Mouse (Mus musculus): Measurements from ENCODE around the gene Itih4.

Gene Itih4

DNA sequence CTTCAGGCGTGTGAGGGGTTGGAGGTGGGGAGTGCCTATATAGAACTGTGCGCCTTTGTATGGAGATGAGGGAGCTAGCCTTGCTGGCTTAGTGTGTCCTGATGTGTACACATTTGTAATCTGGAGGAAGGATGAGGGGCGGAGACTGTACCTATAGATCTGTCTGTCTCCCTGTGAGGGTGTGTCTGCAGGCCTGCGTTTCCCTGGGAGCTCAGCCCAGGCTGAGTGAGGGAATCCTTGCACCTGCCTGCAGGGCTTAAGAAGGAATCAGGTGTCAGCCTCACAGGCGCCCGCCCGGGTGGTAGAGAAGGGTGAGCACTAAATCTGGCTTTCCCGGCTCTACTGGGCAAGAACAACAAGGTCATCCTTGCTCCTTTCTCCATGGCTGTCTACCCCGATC, 6.5 kb upstream of the Itih4 start:
- no peak for DNase-seq (ENCODE audit: low read depth)

GRCm38 (mm10) chr14:30880251-30880650, 6.0 kb upstream of the Itih4 start:
- no peak for DNase-seq (ENCODE audit: low read depth)

GRCm38 (mm10) chr14:30880811-30881717, 5.2 kb upstream of the Itih4 start:
- peak; percentile 49 for DNase-seq (ENCODE audit: low read depth)

DNA sequence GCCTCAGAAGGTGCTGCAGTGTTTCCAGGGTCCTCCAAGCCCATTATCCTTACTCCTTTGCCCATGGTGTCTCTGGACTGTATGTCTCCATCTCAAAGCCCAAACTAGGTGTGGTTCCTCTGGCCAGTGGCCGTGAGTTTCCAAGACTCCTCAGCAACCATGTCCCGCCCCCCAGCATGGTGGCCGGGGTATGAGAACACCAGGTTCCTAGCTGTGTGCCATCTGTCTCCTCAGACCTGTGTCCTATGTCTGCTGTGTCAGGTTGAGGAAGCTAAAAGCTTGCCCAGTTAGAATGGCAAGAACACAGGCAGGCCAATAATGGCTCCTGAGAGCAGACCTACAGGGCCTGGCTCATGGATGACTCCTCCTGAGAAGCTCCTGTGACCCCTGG, 4.6 kb upstream of the Itih4 start:
- DNase-seq (ENCODE audit: low read depth): no peak

GRCm38 (mm10) chr14:30885298-30885697, 978 bp upstream of the Itih4 start:
- no peak for DNase-seq (ENCODE audit: low read depth)

DNA sequence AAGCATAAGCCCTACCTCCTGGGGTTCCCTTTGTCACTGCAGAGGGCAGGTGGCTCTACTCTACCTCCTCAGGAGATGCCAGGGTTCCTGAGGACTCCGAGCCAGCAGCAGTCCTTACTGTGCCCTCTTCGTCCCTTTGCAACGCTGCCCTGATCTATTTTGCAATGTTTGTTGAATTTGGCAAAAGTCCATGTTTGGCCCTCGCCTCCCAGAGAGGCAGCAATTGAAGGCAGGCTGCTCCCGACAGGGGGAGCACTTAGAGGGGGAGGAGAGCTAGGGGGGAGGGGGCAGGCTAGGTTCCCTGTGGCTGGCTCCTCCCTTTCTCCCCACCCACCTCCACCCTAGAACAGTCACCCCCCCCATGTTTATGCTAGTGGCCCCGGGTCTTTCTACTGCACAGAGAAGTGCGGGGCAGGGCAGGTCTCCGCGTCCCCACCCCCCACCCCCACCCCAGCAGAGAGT, 2.0 kb downstream of the Itih4 start:
- no peak for DNase-seq (ENCODE audit: low read depth)

DNA sequence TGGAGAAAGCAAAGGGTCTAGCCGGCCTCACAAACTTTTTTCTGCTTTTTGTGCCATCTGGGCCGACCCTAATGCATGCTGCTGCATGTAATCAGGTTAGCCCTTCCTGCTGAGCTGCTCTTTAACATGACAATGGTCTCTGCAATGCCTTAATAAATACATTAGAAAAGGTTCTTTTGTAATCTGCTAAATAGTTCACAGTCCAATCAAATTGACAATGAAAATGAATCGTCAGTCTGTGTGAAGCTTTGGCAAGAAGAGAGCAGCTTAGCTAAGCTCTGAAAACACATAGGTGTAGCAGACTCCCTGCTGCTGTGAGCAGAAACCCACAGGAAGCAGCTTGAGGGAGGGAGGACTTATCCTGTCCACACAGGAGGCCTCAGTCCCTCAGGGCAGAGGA, 13.7 kb downstream of the Itih4 start:
- no peak for DNase-seq (ENCODE audit: low read depth)

DNA sequence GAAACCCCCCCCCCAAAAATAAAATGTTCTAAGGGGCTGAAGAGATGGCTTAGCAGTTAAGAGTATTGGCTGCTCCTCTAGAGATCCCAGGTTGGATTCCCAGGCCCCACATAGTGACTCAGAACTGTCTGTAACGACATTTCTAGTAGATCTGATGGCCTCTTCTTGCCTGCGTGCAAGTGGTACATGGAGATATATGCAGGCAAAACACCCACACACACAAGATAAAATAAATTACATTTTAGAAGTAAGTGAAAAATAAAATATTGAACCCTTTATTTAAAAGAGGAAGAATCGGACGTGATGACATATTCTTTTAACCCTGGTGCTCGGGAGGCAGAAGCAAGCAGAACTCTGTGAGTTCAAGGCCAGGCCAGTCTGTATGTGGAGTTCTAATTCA, 16.4 kb downstream of the Itih4 start:
- DNase-seq (ENCODE audit: low read depth): no peak

- no peak for DNase-seq (ENCODE audit: low read depth)
Observed at GRCm38 (mm10) chr14:30903036-30903435, 16.8 kb downstream of the Itih4 start.

GRCm38 (mm10) chr14:30904307-30904706, 18.0 kb downstream of the Itih4 start:
- DNase-seq (ENCODE audit: low read depth): no peak

DNA sequence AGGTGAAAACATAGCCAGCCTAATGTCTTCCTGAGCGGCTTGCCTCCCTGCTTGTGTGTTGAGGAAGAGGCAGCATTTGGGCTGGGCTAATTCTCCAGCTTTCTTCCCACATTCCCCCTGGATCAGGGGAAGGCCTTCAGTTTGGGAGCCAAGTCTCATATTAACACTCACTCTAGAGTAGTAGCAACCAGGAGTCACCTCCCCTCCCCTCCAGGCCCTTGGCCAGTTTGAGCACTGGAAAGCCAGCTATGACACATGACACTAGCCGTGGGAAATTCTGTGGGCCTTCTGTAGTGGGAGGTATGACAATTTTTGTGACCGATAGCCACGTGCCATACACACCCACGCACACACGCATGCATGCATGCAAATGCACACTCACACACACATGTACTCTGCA, 19.7 kb downstream of the Itih4 start:
- DNase-seq (ENCODE audit: low read depth): no peak

GRCm38 (mm10) chr14:30907814-30908265, 21.6 kb downstream of the Itih4 start:
- DNase-seq (ENCODE audit: low read depth): peak; percentile 33

GRCm38 (mm10) chr14:30911141-30911540, 24.9 kb downstream of the Itih4 start:
- DNase-seq (ENCODE audit: low read depth): no peak

DNA sequence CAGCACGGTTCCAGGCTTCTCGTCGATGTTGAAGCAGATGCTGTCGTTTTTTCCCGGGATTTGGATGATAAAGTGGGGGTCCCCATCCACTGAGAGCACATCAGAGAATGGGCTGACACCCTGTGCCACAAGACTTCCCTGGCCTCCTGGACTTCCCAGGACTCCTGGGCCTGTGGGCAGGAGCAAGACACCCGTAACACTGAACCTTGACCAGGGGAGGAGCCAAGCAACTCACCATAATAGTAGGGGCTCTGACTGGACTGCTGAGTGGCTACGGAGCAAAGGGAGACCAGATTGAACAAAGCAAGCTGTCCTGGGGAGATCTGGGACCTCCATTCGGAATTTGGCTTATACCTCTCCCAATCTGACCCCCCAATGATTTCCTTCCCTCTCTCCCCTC, 26.4 kb downstream of the Itih4 start:
- no peak for DNase-seq (ENCODE audit: low read depth)

DNA sequence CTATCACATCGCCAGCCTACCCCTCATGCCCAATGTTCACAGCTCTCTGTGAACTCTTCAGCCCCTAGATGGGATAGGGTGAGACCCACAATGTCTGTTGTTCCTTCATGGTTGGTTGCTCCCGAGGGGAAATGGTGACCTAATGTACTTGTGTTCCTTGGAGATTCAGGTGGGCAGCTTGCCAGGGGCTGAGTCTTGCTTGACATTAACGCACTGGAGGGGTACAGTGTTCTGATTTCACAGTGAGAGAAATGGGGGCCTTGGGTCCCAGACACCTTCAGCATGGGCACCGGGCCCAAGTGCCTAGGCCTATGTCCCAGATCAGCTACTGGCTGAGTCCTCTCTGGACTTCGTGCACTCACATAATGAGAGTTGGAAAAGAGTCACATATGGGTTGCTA, 27.1 kb downstream of the Itih4 start:
- DNase-seq (ENCODE audit: low read depth): no peak

DNA sequence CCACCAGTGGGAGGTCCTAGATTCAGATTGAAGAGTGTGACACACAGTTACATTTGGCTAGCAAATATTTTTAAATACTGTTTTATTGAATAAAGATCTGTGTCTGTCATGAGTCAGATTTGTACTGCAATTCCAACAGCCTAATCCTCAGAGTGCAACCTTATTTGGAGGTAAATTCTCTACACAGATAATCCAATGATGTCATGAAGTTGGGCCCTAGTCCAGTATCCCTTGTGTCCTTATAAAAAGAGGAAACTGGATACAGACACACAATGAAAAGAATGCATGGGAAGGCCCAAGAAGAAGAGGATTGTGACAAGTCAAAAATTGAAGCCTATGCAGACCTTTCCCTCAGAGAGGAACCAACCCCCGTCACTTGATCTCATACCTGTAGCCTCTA, 30.2 kb downstream of the Itih4 start:
- DNase-seq (ENCODE audit: low read depth): no peak

- DNase-seq (ENCODE audit: low read depth): no peak
Observed at GRCm38 (mm10) chr14:30922053-30922670, 35.9 kb downstream of the Itih4 start.

DNA sequence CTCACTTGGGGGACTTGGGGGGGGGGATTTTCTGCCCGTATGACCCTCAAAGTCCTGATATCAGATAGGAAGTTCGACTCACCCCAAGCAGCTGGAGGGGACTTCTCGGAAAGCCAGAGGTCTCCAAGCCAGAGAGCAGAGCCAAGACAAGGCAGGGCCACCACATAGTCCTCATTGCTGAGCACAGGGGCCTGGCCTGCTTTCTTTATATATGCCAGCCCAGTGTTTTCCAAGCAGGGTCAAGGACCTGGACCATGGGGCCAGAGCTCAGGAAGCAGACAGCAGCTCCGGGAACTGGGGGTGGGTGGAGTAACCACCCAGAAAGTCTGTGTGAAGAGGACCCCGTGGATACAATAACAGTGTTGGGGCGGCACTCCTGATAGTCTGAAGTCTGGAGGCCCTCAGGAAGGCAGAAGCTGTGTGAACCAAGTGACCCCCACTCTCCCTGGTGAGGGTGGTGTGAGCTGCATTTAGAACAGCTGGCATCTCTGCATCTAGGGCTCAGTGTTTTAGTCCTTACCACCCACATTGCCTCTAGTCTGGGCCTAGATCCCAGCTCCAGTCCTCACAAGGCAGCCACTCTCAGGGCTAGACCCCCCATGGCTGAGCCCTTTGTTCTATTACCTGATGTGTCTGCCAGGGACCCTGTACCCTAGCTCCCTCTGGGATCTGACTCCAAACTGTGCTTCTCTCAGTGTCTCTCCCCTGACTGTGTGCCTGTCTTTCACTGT, 37.3 kb downstream of the Itih4 start, which contains the start of gene Itih3:
Gene Itih3, minus strand, starts transcription at position 386 of the 731 bp plus-strand sequence.
- no peak for DNase-seq (ENCODE audit: low read depth)

DNA sequence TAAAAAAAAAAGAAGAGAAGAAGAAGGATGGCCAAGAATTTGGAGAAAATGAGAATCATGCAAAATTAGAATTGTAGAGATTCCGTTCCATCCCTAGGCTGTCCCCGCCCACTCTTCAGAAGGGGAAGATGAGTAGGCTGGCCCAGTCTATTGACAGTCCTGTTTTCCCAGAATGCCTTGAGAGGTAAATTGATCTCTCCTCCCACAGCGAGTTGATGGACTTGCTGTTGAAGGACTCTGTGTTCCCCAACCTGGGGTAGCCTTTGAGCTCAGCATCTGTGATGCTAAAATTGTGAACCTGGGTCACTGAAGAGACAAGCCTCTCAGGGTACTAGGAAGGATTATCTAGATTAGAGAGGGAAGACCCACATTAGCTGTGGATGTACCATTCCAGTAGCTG, 39.2 kb downstream of the Itih4 start:
- DNase-seq (ENCODE audit: low read depth): no peak

DNA sequence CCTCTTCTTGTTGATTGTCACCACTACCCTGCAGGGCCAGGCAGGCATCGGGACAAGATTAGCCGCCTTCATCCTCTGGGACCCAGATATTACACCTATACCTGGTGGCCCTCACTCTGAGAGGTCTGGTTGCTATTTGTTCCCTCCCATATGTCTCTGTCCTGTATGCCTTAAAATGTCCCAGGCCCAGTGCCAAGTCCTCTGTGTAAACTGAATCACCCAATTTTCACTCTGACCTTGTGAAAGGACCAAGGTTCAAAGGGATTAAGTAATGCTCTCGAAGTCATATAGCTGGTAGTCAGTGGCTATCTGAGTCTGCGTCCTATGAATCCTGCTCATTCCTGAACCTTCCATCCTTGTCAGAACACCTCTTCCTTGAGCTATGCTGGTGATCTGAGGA, 44.1 kb downstream of the Itih4 start:
- no peak for DNase-seq (ENCODE audit: low read depth)

DNA sequence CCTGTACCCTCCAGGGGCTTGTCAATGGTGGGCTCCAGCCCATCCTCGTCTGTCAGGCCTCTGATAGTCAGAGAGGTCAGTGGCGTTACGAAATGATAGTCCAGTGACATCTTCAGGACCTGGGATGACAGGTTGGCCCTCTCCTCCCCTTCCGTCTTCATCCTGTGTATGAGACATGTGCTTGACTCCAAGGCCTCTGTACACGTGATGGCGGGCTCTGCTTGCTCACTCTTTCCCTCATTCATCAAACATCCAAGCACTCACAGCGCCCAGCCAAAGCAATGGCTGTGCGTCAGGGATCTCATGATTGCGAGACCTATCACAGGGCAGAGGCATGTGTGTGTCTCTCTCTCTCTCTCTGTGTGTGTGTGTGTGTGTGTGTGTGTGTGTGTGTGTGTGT, 47.1 kb downstream of the Itih4 start:
- no peak for DNase-seq (ENCODE audit: low read depth)

DNA sequence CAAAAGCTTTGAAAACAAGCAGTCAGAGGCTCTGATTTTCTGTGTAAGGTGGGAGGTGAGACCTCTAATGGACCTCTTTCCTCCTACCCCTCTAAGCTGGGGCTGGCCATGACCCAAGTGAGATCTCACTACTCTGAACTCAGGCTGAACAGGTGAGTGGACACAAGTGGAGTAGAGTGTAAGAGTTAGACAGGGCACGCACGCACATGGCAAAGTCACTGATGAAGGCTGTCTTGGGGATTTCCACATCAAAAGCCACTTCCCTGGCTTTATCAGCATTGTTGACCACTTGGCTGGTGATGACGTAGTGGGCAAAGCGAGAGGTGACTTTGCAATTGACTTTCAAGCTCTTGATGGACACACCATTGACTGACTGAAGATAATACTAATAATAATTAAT, 56.0 kb downstream of the Itih4 start:
- DNase-seq (ENCODE audit: low read depth): no peak

DNA sequence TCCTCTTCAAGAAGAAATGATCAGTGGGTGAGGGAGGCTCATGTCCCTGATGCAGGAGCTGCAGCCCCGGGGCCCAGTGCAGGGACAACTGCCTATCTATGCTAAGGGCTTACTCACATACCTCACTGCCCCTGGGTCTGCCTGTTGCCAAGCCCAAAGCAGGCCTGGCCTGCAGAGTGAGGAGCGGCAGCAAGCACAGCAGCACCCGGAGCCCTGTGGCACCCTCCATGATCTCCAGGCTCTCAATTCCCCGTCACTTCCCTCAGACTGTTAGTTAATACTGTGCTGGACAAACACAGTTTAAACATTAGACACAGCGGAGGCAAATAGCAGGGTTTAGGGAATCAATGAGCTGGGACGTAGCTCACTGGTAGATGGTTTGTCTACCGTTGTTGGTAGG, 56.8 kb downstream of the Itih4 start, which contains the start of gene Itih1:
Gene Itih1, minus strand, starts transcription at position 252 of the 400 bp plus-strand sequence.
- no peak for DNase-seq (ENCODE audit: low read depth)
